Mouse (Mus musculus) lung, postnatal 10 days (tissue): Measurements from ENCODE around the gene Tbc1d17.
A peak's percentile ranks its signal among the peaks of the same experiment; 100 is the strongest.

Experiments
- DNase-seq: peaks from one replicate; pipeline ENCODE4 v3.0.0; 2021

Tbc1d17 gene

GRCm38 (mm10) chr7:44821666-44822448, 27.0 kb downstream of the Tbc1d17 start:
- DNase-seq: peak; percentile 9

- DNase-seq: peak; percentile 0
These were observed 28.4 kb downstream of the Tbc1d17 start for GRCm38 (mm10) chr7:44820525-44820924.

GRCm38 (mm10) chr7:44819863-44820262, 29.0 kb downstream of the Tbc1d17 start:
- peak; percentile 2 for DNase-seq

GRCm38 (mm10) chr7:44819391-44819790, 29.5 kb downstream of the Tbc1d17 start:
- peak; percentile 0 for DNase-seq

- peak; percentile 68 for DNase-seq
These were observed 30.1 kb downstream of the Tbc1d17 start for GRCm38 (mm10) chr7:44818751-44819235.

GRCm38 (mm10) chr7:44818164-44818563, 30.7 kb downstream of the Tbc1d17 start:
- peak; percentile 73 for DNase-seq

- DNase-seq: no peak
These were observed 31.4 kb downstream of the Tbc1d17 start for GRCm38 (mm10) chr7:44817441-44817840.

GRCm38 (mm10) chr7:44816470-44817021, 32.3 kb downstream of the Tbc1d17 start, which contains the start of gene Atf5:
Gene Atf5, minus strand, starts transcription at chr7:44816658.
- DNase-seq: peak; percentile 73

GRCm38 (mm10) chr7:44815721-44816469, 33.0 kb downstream of the Tbc1d17 start, which contains the start of the genes Nup62 and Il4i1:
Gene Nup62, plus strand, starts transcription at chr7:44816088.
Gene Il4i1, plus strand, starts transcription at chr7:44816387.
- DNase-seq: peak; percentile 99

GRCm38 (mm10) chr7:44814952-44815553, 33.8 kb downstream of the Tbc1d17 start:
- no peak for DNase-seq

- no peak for DNase-seq
These were observed 34.5 kb downstream of the Tbc1d17 start for GRCm38 (mm10) chr7:44814423-44814822.

GRCm38 (mm10) chr7:44813985-44814384, 34.9 kb downstream of the Tbc1d17 start:
- DNase-seq: no peak

- no peak for DNase-seq
These were observed 36.1 kb downstream of the Tbc1d17 start for GRCm38 (mm10) chr7:44812651-44813325.

- DNase-seq: no peak
These were observed 37.9 kb downstream of the Tbc1d17 start for GRCm38 (mm10) chr7:44810819-44811557.

- no peak for DNase-seq
These were observed 38.5 kb downstream of the Tbc1d17 start for GRCm38 (mm10) chr7:44810365-44810764.

- no peak for DNase-seq
These were observed 39.4 kb downstream of the Tbc1d17 start for GRCm38 (mm10) chr7:44809466-44809865.

- DNase-seq: no peak
These were observed 40.0 kb downstream of the Tbc1d17 start for GRCm38 (mm10) chr7:44808927-44809326.

GRCm38 (mm10) chr7:44792781-44793180, 56.1 kb downstream of the Tbc1d17 start:
- no peak for DNase-seq

- no peak for DNase-seq
These were observed 58.8 kb downstream of the Tbc1d17 start for GRCm38 (mm10) chr7:44790066-44790465.

GRCm38 (mm10) chr7:44789531-44789930, 59.3 kb downstream of the Tbc1d17 start:
- no peak for DNase-seq
